Comparison of ENCODE assay signal across 31 mouse cellular contexts in the genomic region with DNA sequence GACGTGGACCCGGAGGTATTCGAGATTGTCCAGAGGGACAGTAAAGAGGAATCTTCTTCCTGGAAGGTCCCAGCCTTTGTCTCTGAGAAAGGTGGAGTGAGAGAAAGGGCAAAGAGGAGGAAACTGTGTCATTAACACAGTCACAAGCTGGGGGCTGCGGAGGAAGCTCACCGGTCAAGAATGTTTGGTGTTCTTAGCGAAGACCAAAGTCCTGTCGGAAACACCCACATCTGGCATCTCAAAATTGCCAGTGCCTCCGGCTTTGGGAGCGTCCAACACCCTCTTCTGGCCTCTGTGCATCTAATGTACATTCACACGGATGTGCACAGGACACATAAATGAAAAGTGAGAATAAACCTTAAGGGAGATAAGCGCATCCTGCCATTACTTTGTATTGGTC.
A peak's percentile ranks its signal among the peaks of the same experiment; 100 is the strongest.
DNase-seq lines count a peak whose midpoint lies in the region; ATAC-seq and TF ChIP-seq lines count a peak whose summit lies in the region.
"Had no signal": no experiment of that assay in that cellular context is flagged by ENCODE, and none has a peak within 500 bp of the region (broad histone marks: within the 10 kb centered on the region; RNA-seq: fewer than 3 reads in every experiment).

No protein-coding gene starts in this region.

- H3K36me3 ChIP-seq in liver, embryonic 15.5 days (replicated peaks): no peaks in the 10 kb centered on the region
- peaks cover 2% of the 10 kb centered on the region; the same call in 1 of the 2 replicates for H3K36me3 ChIP-seq in liver, embryonic 11.5 days (ENCODE audit: control insufficient read depth, insufficient read depth, low read length)
- no peaks in the 10 kb centered on the region for H3K36me3 ChIP-seq in small intestine, adult 2 months (ENCODE audit: control insufficient read depth, insufficient read depth, low read length)
- H3K36me3 ChIP-seq: embryonic facial prominence, embryonic 12.5 days; embryonic facial prominence, embryonic 15.5 days; heart, embryonic 13.5 days; hindbrain, embryonic 10.5 days; hindbrain, embryonic 13.5 days had no signal

- no peak for TF ChIP-seq POLR2A in small intestine, adult 2 months (IDR thresholded peaks at IDR 0.05; ENCODE audit: low read depth, low read length)

- WGBS in liver, embryonic 15.5 days (ENCODE audit: insufficient replicate concordance): 77% methylated on average over 11 of the region's 11 CpGs
- WGBS in liver, embryonic 11.5 days: 85% methylated on average over 11 of the region's 11 CpGs
- 88% methylated on average over 11 of the region's 11 CpGs for WGBS in small intestine, adult 2 months

- no peak for TF ChIP-seq CTCF in layer of hippocampus, adult 2 months (conservative IDR thresholded peaks at IDR 0.05)
- TF ChIP-seq CTCF in small intestine, adult 2 months (IDR thresholded peaks at IDR 0.05; ENCODE audit: extremely low read depth, insufficient read length, insufficient replicate concordance, low read depth, low read length): no peak

- no peaks in the 10 kb centered on the region for H3K27me3 ChIP-seq in liver, embryonic 15.5 days
- no peaks in the 10 kb centered on the region for H3K27me3 ChIP-seq in liver, embryonic 11.5 days (replicated peaks; ENCODE audit: control insufficient read depth, insufficient read depth, low read length)
- H3K27me3 ChIP-seq in small intestine, adult 2 months (ENCODE audit: control insufficient read depth, insufficient read depth, low read length): no peaks in the 10 kb centered on the region
- H3K27me3 ChIP-seq: CH12.LX; embryonic facial prominence, embryonic 12.5 days; embryonic facial prominence, embryonic 15.5 days; heart, embryonic 13.5 days; hindbrain, embryonic 13.5 days; Patski had no signal

- H3K4me2 ChIP-seq in liver, embryonic 15.5 days: no peak overlapping the region
- H3K4me2 ChIP-seq in liver, embryonic 11.5 days: no peak overlapping the region
- H3K4me2 ChIP-seq: embryonic facial prominence, embryonic 12.5 days; embryonic facial prominence, embryonic 15.5 days; heart, embryonic 13.5 days; hindbrain, embryonic 13.5 days had no signal

- no peak overlapping the region for H3K9ac ChIP-seq in liver, embryonic 15.5 days
- no peak overlapping the region for H3K9ac ChIP-seq in liver, embryonic 11.5 days (ENCODE audit: low read depth, low read length)
- H3K9ac ChIP-seq: embryonic facial prominence, embryonic 12.5 days; embryonic facial prominence, embryonic 15.5 days; forebrain, postnatal 0 days; heart, embryonic 13.5 days; hindbrain, embryonic 13.5 days had no signal

- no peak for ATAC-seq in liver, embryonic 15.5 days (ENCODE audit: insufficient read depth)
- ATAC-seq in liver, embryonic 11.5 days (replicated peaks; ENCODE audit: low FRiP score): no peak
- ATAC-seq: activated CD4-positive, CD25-positive, alpha-beta regulatory T cell, adult 4 months; forebrain, embryonic 14.5 days; forebrain, postnatal 0 days; hindbrain, embryonic 16.5 days; Patski had no signal

- DNase-seq in layer of hippocampus, adult 2 months (ENCODE audit: low spot score in 2 of 2): no peak
- DNase-seq in layer of hippocampus, adult 9-10 months (ENCODE audit: low spot score): no peak
- no peak for DNase-seq in liver, embryonic 11.5 days (ENCODE audit: low spot score)
- DNase-seq in urinary bladder, adult 18-20 months (ENCODE audit: low spot score in 2 of 2): no peak
- DNase-seq in frontal cortex, postnatal 14 days (ENCODE audit: low spot score in 2 of 2): no peak
- DNase-seq: adrenal gland, adult 8-10 months; adrenal gland, postnatal 25 days; cerebellum, adult 11 months; cerebellum, adult 2 months; cerebellum, adult 9-11 months; cerebellum, postnatal 25 days; forebrain, postnatal 0 days; gastrocnemius, postnatal 10 days; gastrocnemius, postnatal 36 days; heart, postnatal 36 days had no signal

- H3K4me3 ChIP-seq in layer of hippocampus, adult 2 months: no peak overlapping the region
- H3K4me3 ChIP-seq in liver, embryonic 15.5 days (replicated peaks): no peak overlapping the region
- H3K4me3 ChIP-seq in liver, embryonic 11.5 days (ENCODE audit: low read depth, low read length): no peak overlapping the region
- H3K4me3 ChIP-seq in brown adipose tissue, adult 24 weeks (ENCODE audit: insufficient read depth, low read depth, low read length): no peak overlapping the region
- no peak overlapping the region for H3K4me3 ChIP-seq in small intestine, adult 2 months (ENCODE audit: low read depth, low read length)
- H3K4me3 ChIP-seq: embryonic facial prominence, embryonic 12.5 days; embryonic facial prominence, embryonic 15.5 days; heart, adult 2 months; heart, embryonic 10.5 days; heart, embryonic 13.5 days; hindbrain, embryonic 10.5 days; hindbrain, embryonic 13.5 days had no signal

- no peaks in the 10 kb centered on the region for H3K9me3 ChIP-seq in liver, embryonic 15.5 days (replicated peaks)
- no peaks in the 10 kb centered on the region for H3K9me3 ChIP-seq in liver, embryonic 11.5 days (ENCODE audit: control insufficient read depth, low read length)
- H3K9me3 ChIP-seq: embryonic facial prominence, embryonic 12.5 days; embryonic facial prominence, embryonic 15.5 days; G1E; heart, embryonic 10.5 days; heart, embryonic 13.5 days; hindbrain, embryonic 10.5 days; hindbrain, embryonic 13.5 days had no signal

- peak overlapping the region; percentile 69 for H3K27ac ChIP-seq in layer of hippocampus, adult 2 months
- 0 out of 2 replicates have a peak overlapping the region, but pooled peaks have one; percentile 35 for H3K27ac ChIP-seq in liver, embryonic 15.5 days (replicated peaks)
- no peak overlapping the region for H3K27ac ChIP-seq in liver, embryonic 11.5 days (ENCODE audit: low read depth, low read length)
- peak overlapping the region; percentile 70 for H3K27ac ChIP-seq in brown adipose tissue, adult 24 weeks (replicated peaks; ENCODE audit: low read depth, low read length)
- H3K27ac ChIP-seq in small intestine, adult 2 months (ENCODE audit: insufficient read depth, low read depth, low read length): 0 out of 2 replicates have a peak overlapping the region, but pooled peaks have one; percentile 34
- H3K27ac ChIP-seq: embryonic facial prominence, embryonic 12.5 days; embryonic facial prominence, embryonic 15.5 days; heart, adult 2 months; heart, embryonic 10.5 days; hindbrain, embryonic 10.5 days; hindbrain, embryonic 13.5 days had no signal

- peaks cover 19% of the 10 kb centered on the region for H3K4me1 ChIP-seq in liver, embryonic 15.5 days (replicated peaks)
- H3K4me1 ChIP-seq in liver, embryonic 11.5 days (replicated peaks; ENCODE audit: control insufficient read depth, insufficient read depth, low read length): peaks cover 18% of the 10 kb centered on the region
- H3K4me1 ChIP-seq in brown adipose tissue, adult 24 weeks (ENCODE audit: control insufficient read depth, insufficient read depth, insufficient read length, low read length): peaks cover 24% of the 10 kb centered on the region
- H3K4me1 ChIP-seq in small intestine, adult 2 months (ENCODE audit: control insufficient read depth, insufficient read depth, insufficient read length, low read length): peaks cover 3% of the 10 kb centered on the region; the same call in 1 of the 2 replicates
- H3K4me1 ChIP-seq: hindbrain, embryonic 13.5 days had no signal
